Mouse (Mus musculus) myocyte (in vitro differentiated cells): ENCODE data around the gene Chn1.

Experiments used
- E2F4 ChIP-seq: IDR thresholded peaks from one replicate; pipeline ENCODE4 v1.6.1; 2011; ENCODE audit warnings: mild to moderate bottlenecking, control low read depth, moderate library complexity; ENCODE audit not compliant: insufficient read depth
- MYOD1 ChIP-seq, 3 experiments: IDR thresholded peaks; one replicate each; pipeline ENCODE4 v1.6.1; 2011; ENCODE audit warnings: control low read depth in 2 of 3, low read depth in 2 of 3, mild to moderate bottlenecking in 2 of 3, moderate library complexity in 1 of 3; ENCODE audit not compliant: insufficient read length in 2 of 3, control insufficient read depth in 1 of 3
- POLR2A ChIP-seq: IDR thresholded peaks from one replicate; pipeline ENCODE4 v1.6.1; 2011; ENCODE audit warnings: low read depth, mild to moderate bottlenecking, control low read depth, moderate library complexity; ENCODE audit not compliant: insufficient read length
- TCF12 ChIP-seq: IDR thresholded peaks from one replicate; pipeline ENCODE4 v1.6.1; 2011; ENCODE audit warnings: mild to moderate bottlenecking, control low read depth; ENCODE audit not compliant: poor library complexity, insufficient read depth, severe bottlenecking
- USF1 ChIP-seq: IDR thresholded peaks from one replicate; pipeline ENCODE4 v1.6.1; 2011; ENCODE audit warnings: low read depth, mild to moderate bottlenecking, control low read depth, moderate library complexity

- TF ChIP-seq POLR2A (no peak), MYOD1 (IDR thresholded peaks at IDR 0.05; ENCODE audit: control insufficient read depth in 1 of 3, insufficient read length in 2 of 3, low read depth in 2 of 3) (no peak), TCF12 (no peak), E2F4 (no peak), USF1 (no peak)
Measured at GRCm38 (mm10) chr2:73563690-73564089, 211.5 kb downstream of the Chn1 start.
